Mouse (Mus musculus) cerebellum, postnatal 14 days (tissue): Measurements from ENCODE around the gene Gm3417.
"Not testable (repeated sequence)": the region's sequence is repeated elsewhere in the genome, so short reads cannot be mapped to it uniquely, and the experiment has no call there.

Source experiments
- DNase-seq, 2 experiments: peaks; one replicate each; pipeline ENCODE4 v3.0.0; 2021; ENCODE audit warnings: mixed read lengths in 2 of 2

Gene Gm3417

GRCm38 (mm10) chr17:14958686-14959327, 19.8 kb downstream of the Gm3417 start:
- DNase-seq, result no peak

GRCm38 (mm10) chr17:14953452-14953851, 25.1 kb downstream of the Gm3417 start:
- no peak for DNase-seq

GRCm38 (mm10) chr17:14949161-14949827, 29.3 kb downstream of the Gm3417 start:
- no peak for DNase-seq

GRCm38 (mm10) chr17:14944551-14944950, 34.0 kb downstream of the Gm3417 start:
- DNase-seq, result no peak

GRCm38 (mm10) chr17:14943729-14944059, 34.9 kb downstream of the Gm3417 start:
- DNase-seq, result no peak

- peak; percentile 98 to 99 for DNase-seq
These were observed 35.4 kb downstream of the Gm3417 start, which contains the start of the genes Wdr27 and 1600012H06Rik for GRCm38 (mm10) chr17:14943009-14943728. Gene Wdr27, minus strand, starts transcription at chr17:14943158. Gene 1600012H06Rik, plus strand, starts transcription at chr17:14943184.

- DNase-seq, result peak; percentile 14 to 20
These were observed 36.4 kb downstream of the Gm3417 start for GRCm38 (mm10) chr17:14942181-14942580.

- DNase-seq, result no peak
These were observed 42.6 kb downstream of the Gm3417 start for GRCm38 (mm10) chr17:14935841-14936605.

GRCm38 (mm10) chr17:14935280-14935679, 43.3 kb downstream of the Gm3417 start:
- DNase-seq, result not testable (repeated sequence)

- no peak for DNase-seq
These were observed 47.1 kb downstream of the Gm3417 start for GRCm38 (mm10) chr17:14931469-14931868.

- no peak for DNase-seq
These were observed 47.9 kb downstream of the Gm3417 start for GRCm38 (mm10) chr17:14930697-14931096.

GRCm38 (mm10) chr17:14928631-14929030, 50.0 kb downstream of the Gm3417 start:
- DNase-seq, result no peak

GRCm38 (mm10) chr17:14927644-14928218, 50.9 kb downstream of the Gm3417 start:
- no peak for DNase-seq

- DNase-seq, result no peak
These were observed 57.0 kb downstream of the Gm3417 start for GRCm38 (mm10) chr17:14921582-14921981.

GRCm38 (mm10) chr17:14917866-14918265, 60.7 kb downstream of the Gm3417 start:
- no peak for DNase-seq

- DNase-seq, result no peak
These were observed 64.2 kb downstream of the Gm3417 start for GRCm38 (mm10) chr17:14914401-14914800.
